Mouse (Mus musculus) hindbrain, embryonic 12.5 days (tissue): ENCODE measurements around the gene Mt4. TPM values are rescaled to one million over a fixed set of nuclear protein-coding genes. Genes with fewer than 3 reads are reported as not detected.

Experiments
- ATAC-seq: fragments of 200-750 bp; cut with Nextera tagmentation; 2 replicates; pipeline ENCODE4 v1.8.0; 2017; ENCODE audit warnings: moderate TSS enrichment; ENCODE audit not compliant: low FRiP score
- H3K27ac ChIP-seq: fragments of 300-500 bp; sonication (generic); 2 replicates; pipeline ENCODE4 v1.5.1; 2016; ENCODE audit warnings: mild to moderate bottlenecking
- H3K27me3 ChIP-seq: fragments of 300-500 bp; sonication (generic); 2 replicates; pipeline ENCODE4 v1.6.1; 2016; ENCODE audit warnings: mild to moderate bottlenecking
- H3K36me3 ChIP-seq: fragments of 300-500 bp; sonication (generic); 2 replicates; pipeline ENCODE4 v1.6.1; 2016; ENCODE audit warnings: mild to moderate bottlenecking
- H3K4me1 ChIP-seq: fragments of 300-500 bp; sonication (generic); 2 replicates; pipeline ENCODE4 v1.6.1; 2016
- H3K4me2 ChIP-seq: fragments of 300-500 bp; sonication (generic); replicated peaks from 2 replicates; pipeline ENCODE4 v1.6.1; 2016; ENCODE audit warnings: mild to moderate bottlenecking
- H3K4me3 ChIP-seq: fragments of 300-500 bp; sonication (generic); 2 replicates; pipeline ENCODE4 v1.5.1; 2016; ENCODE audit warnings: mild to moderate bottlenecking
- H3K9ac ChIP-seq: fragments of 300-500 bp; sonication (generic); 2 replicates; pipeline ENCODE4 v1.6.1; 2016; ENCODE audit warnings: mild to moderate bottlenecking, moderate library complexity
- H3K9me3 ChIP-seq: fragments of 300-500 bp; sonication (generic); replicated peaks from 2 replicates; pipeline ENCODE4 v1.6.1; 2016; ENCODE audit warnings: mild to moderate bottlenecking
- WGBS: fragments of 180-500 bp; shearing (Covaris S2); methylation state at CpG from one replicate; pipeline ENCODE4 v1.1.7; 2016; 5-methylcytosine and 5-hydroxymethylcytosine counted together
- polyA plus RNA-seq: library from polyadenylated mRNA; unstranded; fragments of >200 nt; fragmentation: Nextera tagmentation; extraction: Ambion mirVana; gene quantifications from 2 replicates; pipeline ENCODE4 v1.2.1, GENCODE M21; 2016

Mt4 gene
- polyA plus RNA-seq, 1 experiment from 2014 or later = not detected

GRCm38 (mm10) chr8:94185791-94186190, 48.8 kb downstream of the Mt4 start:
- WGBS = 71% methylated on average over 6 of the region's 6 CpGs

GRCm38 (mm10) chr8:94186542-94186941, 49.5 kb downstream of the Mt4 start:
- 3% methylated on average over 17 of the region's 17 CpGs for WGBS
- Histone ChIP-seq H3K27ac (no peak overlapping the region), H3K4me1 (peaks cover 34% of the 10 kb centered on the region), H3K9ac (no peak overlapping the region), H3K27me3 (peaks cover 62% of the 10 kb centered on the region), H3K4me3 (no peak overlapping the region), H3K36me3 (no peaks in the 10 kb centered on the region), H3K9me3 (no peaks in the 10 kb centered on the region), H3K4me2 (peak overlapping the region; percentile 37)
- ATAC-seq = peak; percentile 39; the same call in 1 of the 2 replicates

More at GRCm38 (mm10) chr8:94185791-94186190, 48.8 kb downstream of the Mt4 start:
- Histone ChIP-seq H3K27ac (no peak overlapping the region), H3K9me3 (no peaks in the 10 kb centered on the region), H3K9ac (no peak overlapping the region), H3K4me2 (no peak overlapping the region), H3K4me3 (no peak overlapping the region), H3K27me3 (peaks cover 67% of the 10 kb centered on the region), H3K4me1 (peaks cover 29% of the 10 kb centered on the region), H3K36me3 (no peaks in the 10 kb centered on the region)
- ATAC-seq = no peak

GRCm38 (mm10) chr8:94187290-94188002, 50.4 kb downstream of the Mt4 start:
- Histone ChIP-seq H3K4me2 (peak overlapping the region; percentile 19; the same call in 1 of the 2 replicates), H3K4me1 (peaks cover 34% of the 10 kb centered on the region), H3K27me3 (peaks cover 53% of the 10 kb centered on the region), H3K9me3 (no peaks in the 10 kb centered on the region), H3K9ac (no peak overlapping the region), H3K36me3 (no peaks in the 10 kb centered on the region), H3K27ac (no peak overlapping the region), H3K4me3 (no peak overlapping the region)
- 29% methylated on average over 21 of the region's 21 CpGs for WGBS
- no peak for ATAC-seq

Other genes with a start within 250 kb of the Mt4 start
- 77.4 and 79.4 TPM in 2 replicates for gene Amfr, start 124.4 kb upstream of the Mt4 start, polyA plus RNA-seq
- gene Nudt21, start 100.2 kb upstream of the Mt4 start, polyA plus RNA-seq = 127 and 132 TPM in 2 replicates
- 14.6 and 17.7 TPM in 2 replicates for gene Ogfod1, start 100.0 kb upstream of the Mt4 start, polyA plus RNA-seq
- gene Bbs2, start 38.3 kb upstream of the Mt4 start, polyA plus RNA-seq = 22.9 and 23.4 TPM in 2 replicates
- gene Mt3, start 15.4 kb downstream of the Mt4 start, polyA plus RNA-seq = 18.5 and 33.1 TPM in 2 replicates
- gene Mt2, start 35.5 kb downstream of the Mt4 start, polyA plus RNA-seq = 13.2 TPM in 2 replicates
- 34.0 and 47.3 TPM in 2 replicates for gene Mt1, start 41.9 kb downstream of the Mt4 start, polyA plus RNA-seq
- gene Nup93, start 77.4 kb downstream of the Mt4 start, polyA plus RNA-seq = 80.4 and 85.1 TPM in 2 replicates
- gene Slc12a3, start 192.0 kb downstream of the Mt4 start, polyA plus RNA-seq = not detected in 2 replicates
- 52.5 and 56.8 TPM in 2 replicates for gene Herpud1, start 249.2 kb downstream of the Mt4 start, polyA plus RNA-seq